Mouse (Mus musculus) lung, postnatal 0 days (tissue): ENCODE measurements around the gene Slc24a3. TPM values are rescaled to one million over a fixed set of nuclear protein-coding genes. Genes with fewer than 3 reads are reported as not detected.

ENCODE experiments used
- ATAC-seq: fragments of 200-750 bp; cut with Nextera tagmentation; 2 replicates; pipeline ENCODE4 v1.8.0; 2017; ENCODE audit warnings: moderate library complexity
- DNase-seq: peaks from one replicate; pipeline ENCODE4 v3.0.0-alpha.2; 2016; ENCODE audit warnings: low spot score
- H3K27ac ChIP-seq: fragments of 300-500 bp; sonication (generic); 2 replicates; pipeline ENCODE4 v1.5.1; 2014; ENCODE audit warnings: antibody characterized with exemption, mild to moderate bottlenecking, low read length, mixed read lengths
- H3K27me3 ChIP-seq: fragments of 300-500 bp; sonication (generic); replicated peaks from 2 replicates; pipeline ENCODE4 v1.6.1; 2014; ENCODE audit warnings: low read length, mixed read lengths; ENCODE audit not compliant: insufficient read depth
- H3K36me3 ChIP-seq: fragments of 300-500 bp; sonication (generic); 2 replicates; pipeline ENCODE4 v1.6.1; 2014; ENCODE audit warnings: low read length, mixed read lengths; ENCODE audit not compliant: insufficient read depth
- H3K4me1 ChIP-seq: fragments of 300-500 bp; sonication (generic); 2 replicates; pipeline ENCODE4 v1.6.1; 2014; ENCODE audit warnings: antibody characterized with exemption, low read depth, low read length, mixed read lengths; ENCODE audit not compliant: insufficient read depth
- H3K4me2 ChIP-seq: fragments of 300-500 bp; sonication (generic); replicated peaks from 2 replicates; pipeline ENCODE4 v1.6.1; 2014; ENCODE audit warnings: low read depth, mild to moderate bottlenecking, low read length, moderate library complexity, mixed read lengths
- H3K4me3 ChIP-seq: fragments of 300-500 bp; sonication (generic); 2 replicates; pipeline ENCODE4 v1.5.1; 2014; ENCODE audit warnings: low read depth, low read length
- H3K9ac ChIP-seq: fragments of 300-500 bp; sonication (generic); replicated peaks from 2 replicates; pipeline ENCODE4 v1.6.1; 2014; ENCODE audit warnings: low read depth, mild to moderate bottlenecking
- H3K9me3 ChIP-seq: fragments of 300-500 bp; sonication (generic); 2 replicates; pipeline ENCODE4 v1.6.1; 2016; ENCODE audit warnings: low read length, mixed read lengths
- CTCF ChIP-seq: IDR thresholded peaks from 2 replicates; pipeline ENCODE4 v1.5.1; 2016; ENCODE audit warnings: antibody characterized with exemption, mild to moderate bottlenecking
- EP300 ChIP-seq: IDR thresholded peaks from 2 replicates; pipeline ENCODE4 v1.6.1; 2016; ENCODE audit warnings: antibody characterized with exemption, mild to moderate bottlenecking, control low read depth
- WGBS: fragments of 180-500 bp; shearing (Covaris S2); extraction: QIAGEN DNeasy Blood & Tissue Kit; methylation state at CpG from one replicate; pipeline ENCODE4 v1.1.7; 2014; 5-methylcytosine and 5-hydroxymethylcytosine counted together
- polyA plus RNA-seq: library from polyadenylated mRNA; unstranded; fragments of >200 nt; fragmentation: Nextera tagmentation; extraction: Ambion mirVana; gene quantifications from 2 replicates; pipeline ENCODE4 v1.2.1, GENCODE M21; 2015

Gene Slc24a3
- polyA plus RNA-seq, 1 experiment from 2014 or later = 2.3 TPM

GRCm38 (mm10) chr2:145510650-145511225, 343.2 kb downstream of the Slc24a3 start:
- Histone ChIP-seq H3K27ac (no peak overlapping the region), H3K4me3 (no peak overlapping the region), H3K36me3 (no peaks in the 10 kb centered on the region), H3K4me2 (no peak overlapping the region), H3K4me1 (no peaks in the 10 kb centered on the region), H3K9me3 (no peaks in the 10 kb centered on the region), H3K9ac (no peak overlapping the region), H3K27me3 (no peaks in the 10 kb centered on the region)
- ATAC-seq (no peak), DNase-seq (peak; percentile 13)
- no peak for TF ChIP-seq EP300
- TF ChIP-seq CTCF = no peak
- 54% methylated on average over 7 of the region's 7 CpGs for WGBS

- 50% methylated on average over 4 of the region's 4 CpGs for WGBS
These were observed 348.4 kb downstream of the Slc24a3 start for GRCm38 (mm10) chr2:145515956-145516355.

GRCm38 (mm10) chr2:145517346-145517745, 349.8 kb downstream of the Slc24a3 start:
- H3K9ac ChIP-seq = no peak overlapping the region
- ATAC-seq = no peak; the same call in 1 of the 2 replicates
- no peaks in the 10 kb centered on the region for H3K36me3 ChIP-seq
- H3K27ac ChIP-seq = no peak overlapping the region
- H3K4me1 ChIP-seq = no peaks in the 10 kb centered on the region
- no peak for TF ChIP-seq EP300
- peak; percentile 95 for TF ChIP-seq CTCF
- no peaks in the 10 kb centered on the region for H3K27me3 ChIP-seq
- H3K4me3 ChIP-seq = no peak overlapping the region
- H3K9me3 ChIP-seq = no peaks in the 10 kb centered on the region
- peak; percentile 63 for DNase-seq
- 39% methylated on average over 9 of the region's 9 CpGs for WGBS
- no peak overlapping the region for H3K4me2 ChIP-seq

More at GRCm38 (mm10) chr2:145515956-145516355, 348.4 kb downstream of the Slc24a3 start:
- no peaks in the 10 kb centered on the region for H3K27me3 ChIP-seq
- no peak for DNase-seq
- H3K27ac ChIP-seq = no peak overlapping the region
- H3K4me3 ChIP-seq = no peak overlapping the region
- no peaks in the 10 kb centered on the region for H3K4me1 ChIP-seq
- H3K36me3 ChIP-seq = no peaks in the 10 kb centered on the region
- no peak for ATAC-seq
- H3K9ac ChIP-seq = no peak overlapping the region
- H3K9me3 ChIP-seq = no peaks in the 10 kb centered on the region
- no peak overlapping the region for H3K4me2 ChIP-seq
- TF ChIP-seq EP300 = no peak
- no peak for TF ChIP-seq CTCF

DNA sequence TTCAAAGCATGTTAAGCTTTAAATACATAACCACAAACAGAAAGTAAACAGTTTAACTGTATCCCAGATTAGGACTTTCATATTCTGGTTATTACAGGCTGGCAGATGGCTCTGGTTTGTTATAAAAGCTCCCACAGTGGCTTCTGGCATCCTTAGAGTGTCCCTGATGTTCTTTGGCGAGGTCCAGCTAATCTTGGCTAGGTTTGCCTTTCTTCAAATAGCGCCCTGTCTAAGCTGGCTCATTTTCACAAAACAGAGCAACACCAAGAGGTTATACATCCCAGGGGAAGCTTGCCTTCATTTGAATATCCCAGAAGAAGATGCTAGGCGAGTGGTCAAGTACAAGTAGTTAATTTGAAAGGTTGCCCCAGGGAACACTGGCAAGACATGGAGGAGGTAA, 354.5 kb downstream of the Slc24a3 start:
- 52% methylated on average over 3 of the region's 3 CpGs for WGBS
- H3K4me2 ChIP-seq = no peak overlapping the region
- H3K27me3 ChIP-seq = no peaks in the 10 kb centered on the region
- H3K4me3 ChIP-seq = no peak overlapping the region
- no peak overlapping the region for H3K9ac ChIP-seq
- no peak for DNase-seq
- H3K36me3 ChIP-seq = no peaks in the 10 kb centered on the region
- H3K27ac ChIP-seq = no peak overlapping the region
- no peaks in the 10 kb centered on the region for H3K4me1 ChIP-seq
- no peak for ATAC-seq
- H3K9me3 ChIP-seq = no peaks in the 10 kb centered on the region
- no peak for TF ChIP-seq EP300
- no peak for TF ChIP-seq CTCF

GRCm38 (mm10) chr2:145523381-145523780, 355.8 kb downstream of the Slc24a3 start:
- Histone ChIP-seq H3K36me3 (no peaks in the 10 kb centered on the region), H3K9ac (no peak overlapping the region), H3K4me3 (no peak overlapping the region), H3K4me1 (no peaks in the 10 kb centered on the region), H3K4me2 (no peak overlapping the region), H3K27ac (no peak overlapping the region), H3K9me3 (no peaks in the 10 kb centered on the region), H3K27me3 (no peaks in the 10 kb centered on the region)
- ATAC-seq (no peak), DNase-seq (no peak)
- 78% methylated on average over 4 of the region's 4 CpGs for WGBS
- TF ChIP-seq CTCF (no peak), EP300 (no peak)

- H3K27ac ChIP-seq = no peak overlapping the region
- no peaks in the 10 kb centered on the region for H3K4me1 ChIP-seq
- DNase-seq (no peak), ATAC-seq (no peak)
- H3K4me2 ChIP-seq = no peak overlapping the region
- TF ChIP-seq EP300 (no peak), CTCF (no peak)
- no peaks in the 10 kb centered on the region for H3K36me3 ChIP-seq
- H3K27me3 ChIP-seq = no peaks in the 10 kb centered on the region
- no peaks in the 10 kb centered on the region for H3K9me3 ChIP-seq
- 72% methylated on average over 1 of the region's 1 CpGs for WGBS
- no peak overlapping the region for H3K4me3 ChIP-seq
- no peak overlapping the region for H3K9ac ChIP-seq
These were observed 359.6 kb downstream of the Slc24a3 start for GRCm38 (mm10) chr2:145527151-145527550.

- 83% methylated on average over 4 of the region's 4 CpGs for WGBS
- Histone ChIP-seq H3K27ac (no peak overlapping the region), H3K9ac (no peak overlapping the region), H3K4me3 (no peak overlapping the region), H3K27me3 (no peaks in the 10 kb centered on the region), H3K36me3 (no peaks in the 10 kb centered on the region), H3K4me1 (no peaks in the 10 kb centered on the region), H3K9me3 (no peaks in the 10 kb centered on the region), H3K4me2 (no peak overlapping the region)
- ATAC-seq (no peak), DNase-seq (no peak)
- TF ChIP-seq CTCF (no peak), EP300 (no peak)
These were observed 363.4 kb downstream of the Slc24a3 start for GRCm38 (mm10) chr2:145530941-145531353.
